Mouse (Mus musculus) adrenal gland, adult 8-10 months (tissue): ENCODE measurements around the gene Rho. TPM values are rescaled to one million over a fixed set of nuclear protein-coding genes. Genes with fewer than 3 reads are reported as not detected.

ENCODE experiments used
- DNase-seq: peaks from one replicate; pipeline ENCODE4 v3.0.0; 2022
- total RNA-seq, 4 experiments: library from RNA; stranded (reverse); gene quantifications; 2 replicates each; pipeline ENCODE4 v1.2.4; 2022

Gene Rho
- total RNA-seq, 4 experiments from 2014 or later = 0.52 to 1.9 (median 1.2) TPM

DNA sequence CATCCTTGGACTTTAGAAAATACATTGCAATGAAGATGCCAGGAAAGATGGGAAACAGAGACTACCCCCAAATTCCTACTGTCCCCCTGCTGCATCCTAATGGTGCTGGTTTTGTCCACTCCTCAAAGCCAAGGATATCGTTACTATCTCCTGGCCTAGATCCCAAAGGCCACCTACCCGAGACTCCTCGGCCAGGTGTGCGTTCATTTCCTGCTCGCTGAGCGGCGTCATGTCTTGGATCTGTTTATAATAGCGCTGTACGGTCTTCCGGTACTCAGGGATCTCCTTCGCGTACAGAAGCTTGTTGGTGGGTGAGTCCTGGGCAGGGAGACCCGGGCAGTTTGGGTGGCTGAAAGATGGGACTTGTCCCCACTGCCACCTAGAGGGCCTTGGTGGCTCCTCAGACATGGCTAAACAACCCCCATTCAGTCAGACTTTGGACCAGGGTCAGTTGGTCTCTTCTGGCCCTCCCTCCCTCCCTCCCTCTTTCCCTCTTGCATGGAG is 24.9 kb downstream of the Rho start:
- DNase-seq = no peak

DNA sequence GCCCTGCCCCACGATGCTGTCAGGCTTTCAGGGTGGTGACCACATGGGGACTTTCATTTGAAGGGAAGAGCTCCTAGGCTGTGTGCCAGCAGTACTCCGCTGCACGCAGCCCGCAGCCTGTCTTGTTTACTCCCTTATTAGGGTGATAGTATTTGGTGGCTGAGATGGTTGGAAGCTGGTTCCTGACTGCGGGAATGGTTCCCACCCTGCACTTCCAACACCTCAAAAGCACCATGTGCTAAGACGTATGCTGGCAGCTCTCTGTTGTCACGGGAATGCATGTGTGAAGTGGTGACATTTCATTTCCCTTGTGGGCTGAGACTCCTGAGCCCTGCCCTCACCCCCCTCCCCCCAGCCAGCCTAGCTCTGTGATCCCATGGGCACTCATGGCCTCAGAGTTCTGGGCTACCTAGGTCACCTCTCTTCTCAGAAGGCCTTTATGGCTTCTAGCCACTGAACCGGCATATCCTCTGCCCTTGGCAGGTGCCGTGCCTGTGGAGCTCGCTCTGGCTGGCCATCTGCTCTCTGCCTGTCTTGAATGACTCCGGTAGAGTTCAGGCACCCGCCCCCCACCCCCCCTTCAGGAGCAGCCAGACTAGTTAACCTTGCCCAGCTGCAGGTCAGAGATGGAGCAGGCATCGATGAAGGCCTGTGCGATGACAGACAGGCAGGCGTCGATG is 25.5 kb downstream of the Rho start:
- no peak for DNase-seq

DNA sequence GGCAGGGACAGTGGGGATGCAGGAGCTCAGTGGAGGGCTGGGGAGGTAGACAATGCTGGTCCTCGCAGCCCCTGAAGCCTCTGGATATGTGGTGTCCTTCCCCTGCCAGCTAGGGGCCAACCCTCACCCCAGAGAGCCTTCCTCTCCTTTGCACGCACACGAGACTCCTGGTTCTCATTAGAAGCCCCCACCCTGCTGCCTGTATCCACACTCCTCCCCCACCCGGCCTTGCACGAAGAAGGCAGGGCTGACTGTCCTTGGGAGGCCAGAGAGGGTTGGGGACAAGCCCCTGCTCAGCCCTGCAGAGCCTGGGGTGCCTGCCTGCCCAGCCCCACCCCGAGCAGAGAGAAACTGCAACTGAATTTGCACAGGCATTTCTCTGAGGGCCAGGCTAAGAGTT is 26.1 kb downstream of the Rho start:
- no peak for DNase-seq

DNA sequence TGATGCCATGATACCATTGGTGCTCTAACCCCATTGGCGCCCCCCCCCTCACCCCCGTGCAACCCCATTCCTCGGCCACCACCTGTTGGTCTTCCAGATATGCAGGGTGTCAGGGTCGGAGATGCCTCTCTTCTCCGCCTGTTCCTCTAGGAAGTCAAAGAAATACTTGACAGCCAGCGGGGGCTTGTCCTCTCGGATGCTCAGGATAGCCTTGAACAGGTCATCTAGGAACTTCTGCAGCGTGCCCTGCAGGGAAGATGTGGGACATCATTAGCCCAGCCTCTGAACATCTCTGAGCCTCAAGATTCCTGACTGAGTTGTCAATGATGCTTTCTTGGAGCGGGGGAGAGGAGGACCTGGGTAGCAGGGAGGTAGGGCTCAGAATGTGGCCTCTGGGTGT is 26.9 kb downstream of the Rho start:
- no peak for DNase-seq

DNA sequence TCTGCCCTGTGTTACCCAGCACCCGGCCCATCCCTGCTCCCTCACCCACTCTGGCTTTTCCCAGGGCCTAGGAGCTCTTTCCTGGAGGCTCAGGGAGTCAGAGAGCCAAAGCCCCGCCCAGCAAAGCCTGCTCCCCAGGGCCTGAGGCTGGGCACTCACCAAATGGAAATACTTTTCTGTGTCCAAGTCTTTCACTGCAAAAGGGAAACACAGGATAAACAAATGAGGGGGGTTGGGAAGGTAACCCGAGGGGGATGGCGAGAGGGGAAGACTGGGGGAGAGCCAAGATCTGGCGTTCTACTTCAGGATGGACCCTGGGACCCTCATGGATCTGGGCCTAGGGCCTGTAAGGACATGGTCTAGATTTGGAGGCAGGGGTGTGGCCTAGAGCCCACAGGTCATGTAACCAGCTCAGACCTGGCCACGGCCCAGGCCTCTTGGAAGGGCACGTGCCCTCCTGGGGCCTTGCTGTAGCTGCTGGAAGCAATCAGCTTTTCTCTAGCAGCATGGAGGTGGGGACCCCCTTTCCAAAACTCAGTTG is 27.7 kb downstream of the Rho start:
- peak; percentile 81 for DNase-seq

DNA sequence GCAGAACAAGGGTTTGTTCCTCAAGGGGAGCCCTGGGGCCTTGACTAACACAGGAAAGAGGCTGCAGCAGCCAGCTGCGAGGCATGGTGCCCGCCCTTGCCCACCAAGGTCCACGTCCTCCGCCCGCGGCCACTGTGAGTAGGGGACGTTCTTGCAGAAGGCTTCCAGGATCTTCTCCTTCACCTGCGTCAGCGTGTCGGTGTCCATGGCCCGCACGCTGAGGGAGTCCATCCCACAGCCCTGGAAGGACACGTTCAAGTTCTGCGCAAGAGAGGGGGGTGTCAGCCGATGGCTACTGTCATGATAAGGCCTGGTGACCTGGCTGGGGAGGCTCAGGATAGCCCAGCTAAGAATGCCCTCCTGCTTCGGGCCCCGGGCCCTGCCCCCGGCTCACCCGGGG is 28.8 kb downstream of the Rho start:
- DNase-seq = no peak

DNA sequence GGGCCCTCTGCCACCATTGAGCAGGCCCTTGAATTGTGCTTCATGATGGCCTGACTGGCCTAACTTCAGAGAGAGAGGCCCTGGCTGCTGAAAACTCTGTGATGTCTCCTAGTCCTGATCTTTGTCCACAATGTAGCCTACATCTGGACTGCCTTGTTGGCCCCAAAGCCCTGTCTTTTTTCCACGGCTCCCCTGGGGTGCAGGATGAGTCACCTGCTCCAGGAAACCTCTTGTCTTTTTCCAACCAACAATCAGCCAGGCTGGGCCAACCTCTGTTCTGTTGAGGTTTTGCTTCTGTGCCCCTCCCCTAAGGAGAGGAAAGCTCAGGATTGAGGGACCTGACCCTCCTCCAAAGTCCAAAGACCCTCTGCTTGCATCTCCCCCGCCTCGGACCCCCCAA is 30.2 kb downstream of the Rho start:
- no peak for DNase-seq

DNA sequence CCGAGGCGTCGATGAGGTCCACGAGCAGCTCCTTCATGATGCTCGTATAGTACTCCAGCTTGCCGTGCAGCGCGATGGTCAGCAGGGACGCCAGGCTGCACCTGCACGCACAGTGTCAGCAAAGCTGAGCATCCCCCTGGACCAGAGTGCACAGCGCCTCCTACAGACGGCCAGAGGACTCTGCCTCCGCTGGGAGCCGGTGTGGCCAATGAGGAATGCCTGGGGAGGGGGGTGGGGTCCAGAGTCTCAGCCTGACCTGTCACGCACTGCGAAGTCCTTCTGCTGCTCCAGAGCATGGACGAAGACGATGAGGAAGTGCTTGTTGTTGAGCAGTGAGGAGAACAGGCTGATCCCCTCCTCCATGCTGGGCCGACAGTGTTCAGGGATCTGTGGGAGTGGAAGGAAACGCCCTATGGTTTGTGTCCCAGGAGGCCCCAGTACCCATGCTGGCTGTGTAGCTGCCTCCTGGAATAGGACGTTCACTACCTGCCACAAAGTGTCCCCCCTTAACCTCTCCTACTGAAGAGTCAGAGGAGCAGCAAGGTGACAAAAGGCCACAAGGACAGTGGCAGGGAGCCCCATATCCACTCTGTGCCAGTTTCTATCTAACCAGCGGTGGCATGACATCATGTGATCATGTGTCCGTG is 31.0 kb downstream of the Rho start:
- no peak for DNase-seq

DNA sequence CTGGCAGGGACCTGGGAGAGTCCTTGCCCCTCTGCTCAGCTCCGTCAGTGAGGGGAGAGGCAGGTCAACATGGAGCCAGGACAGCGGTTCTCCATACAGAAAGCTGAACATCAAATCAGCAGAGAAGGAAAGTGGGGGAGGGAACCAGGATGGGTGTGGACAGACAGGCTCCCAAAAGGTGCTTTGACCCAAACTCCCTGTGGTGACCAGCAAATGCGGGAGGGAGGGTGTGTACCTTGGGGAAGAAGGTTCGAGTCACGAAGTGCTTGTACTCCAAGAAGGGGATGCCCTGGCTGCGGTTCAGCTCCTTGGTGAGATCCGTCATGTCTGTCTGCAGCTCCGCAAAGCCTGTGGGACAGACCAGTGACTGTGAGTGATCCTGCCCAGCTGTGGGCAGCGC is 32.1 kb downstream of the Rho start:
- DNase-seq = no peak

DNA sequence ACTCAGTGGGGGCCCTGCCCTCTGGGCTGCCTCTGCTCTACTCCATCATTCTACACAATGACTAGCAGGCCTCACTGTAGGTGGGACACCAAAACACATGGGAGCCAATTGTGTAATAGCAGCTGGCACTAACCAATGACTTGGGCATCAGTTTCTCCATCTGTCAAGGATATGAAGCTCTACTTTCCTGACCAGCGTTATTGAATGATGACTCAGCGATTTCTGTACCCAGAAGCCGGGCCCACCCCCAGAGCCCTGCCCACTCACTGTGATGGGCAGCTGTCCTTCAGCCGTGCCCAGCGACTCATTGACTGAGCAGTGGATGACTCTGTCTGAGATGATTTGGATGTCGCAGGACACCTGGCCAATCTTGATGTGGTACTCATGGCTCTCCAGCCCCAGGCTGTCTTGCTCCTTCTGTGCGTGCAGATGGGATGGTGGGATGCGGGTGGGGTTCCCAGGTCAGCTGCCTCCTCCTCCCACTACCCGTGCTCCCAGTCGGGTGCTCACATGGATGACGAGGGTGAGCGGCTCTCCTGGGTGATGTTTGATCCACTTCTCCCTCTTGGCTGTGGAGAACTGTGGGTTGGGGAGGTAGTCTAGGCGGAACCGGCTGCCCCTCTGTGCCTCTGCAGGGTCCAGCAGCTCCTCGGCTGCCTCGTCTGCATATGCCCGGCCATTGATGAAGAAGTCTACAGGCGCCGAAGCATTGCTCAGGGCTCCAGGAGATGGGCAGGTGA is 34.8 kb downstream of the Rho start:
- DNase-seq = no peak

DNA sequence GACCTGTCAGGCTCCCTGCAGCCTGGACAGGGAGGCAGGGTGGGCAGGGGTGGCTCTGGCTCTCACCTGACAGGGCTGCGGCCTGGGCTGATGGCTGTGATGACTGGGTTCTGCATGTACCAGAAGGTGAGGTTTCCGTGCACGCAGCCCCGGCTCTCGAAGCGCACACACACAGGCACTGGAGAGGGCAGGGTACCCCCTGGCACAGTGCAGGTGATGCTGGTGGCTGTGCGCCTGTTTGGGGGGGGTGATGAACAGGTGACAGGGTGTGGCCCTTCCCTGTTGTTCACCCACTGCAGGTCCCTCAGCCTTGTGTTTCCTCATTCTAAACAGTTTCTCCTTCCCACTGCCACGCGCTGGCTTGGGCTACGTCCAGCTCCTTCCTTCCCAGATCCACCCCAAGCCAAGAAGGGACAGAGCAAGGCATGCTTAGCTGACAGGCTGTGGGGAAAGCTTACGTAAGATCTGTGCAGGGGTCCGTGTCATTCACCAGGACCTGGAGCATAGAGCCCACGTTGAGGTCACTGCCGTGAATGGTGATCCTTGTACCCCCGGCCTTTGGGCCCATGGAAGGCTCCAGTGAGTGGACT is 35.8 kb downstream of the Rho start:
- no peak for DNase-seq

DNA sequence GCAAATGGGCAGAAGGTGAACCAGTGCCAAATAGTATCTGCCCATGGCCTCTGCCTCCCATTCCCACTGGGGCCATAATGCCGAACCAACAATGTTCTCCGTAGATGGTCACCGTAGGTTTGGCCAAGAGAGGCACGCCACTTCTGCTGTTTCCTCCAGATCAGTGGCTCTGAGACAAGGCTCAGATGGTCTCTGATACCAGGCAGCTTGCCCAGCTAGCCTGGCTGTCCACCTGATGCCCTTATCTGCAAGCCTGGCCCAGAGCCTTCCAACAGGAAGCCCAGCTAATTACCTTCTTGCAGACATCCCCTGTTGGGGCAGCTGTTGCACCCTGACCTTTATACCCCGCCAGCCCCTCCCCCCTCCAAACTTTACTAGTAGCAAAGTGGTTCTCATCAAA is 36.5 kb downstream of the Rho start:
- no peak for DNase-seq

DNA sequence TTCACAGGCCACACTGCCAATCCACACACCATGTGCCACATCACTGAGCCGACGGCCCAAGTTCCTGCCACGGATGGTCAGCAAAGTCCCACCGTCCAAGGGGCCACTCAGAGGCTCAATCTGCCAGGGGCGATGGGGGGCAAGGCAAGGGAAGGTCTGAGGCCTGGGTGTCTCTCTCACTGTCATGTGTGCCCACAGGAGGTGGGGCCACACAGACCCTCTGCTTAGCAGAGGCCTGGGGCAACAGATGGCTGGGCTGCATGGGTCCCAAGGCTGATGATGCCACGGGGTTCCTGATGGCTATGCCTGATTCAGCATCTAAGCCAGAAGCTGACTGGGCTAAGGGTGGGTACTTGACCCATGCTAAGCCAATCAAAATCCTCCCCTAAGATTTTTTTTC is 37.2 kb downstream of the Rho start:
- DNase-seq = no peak

DNA sequence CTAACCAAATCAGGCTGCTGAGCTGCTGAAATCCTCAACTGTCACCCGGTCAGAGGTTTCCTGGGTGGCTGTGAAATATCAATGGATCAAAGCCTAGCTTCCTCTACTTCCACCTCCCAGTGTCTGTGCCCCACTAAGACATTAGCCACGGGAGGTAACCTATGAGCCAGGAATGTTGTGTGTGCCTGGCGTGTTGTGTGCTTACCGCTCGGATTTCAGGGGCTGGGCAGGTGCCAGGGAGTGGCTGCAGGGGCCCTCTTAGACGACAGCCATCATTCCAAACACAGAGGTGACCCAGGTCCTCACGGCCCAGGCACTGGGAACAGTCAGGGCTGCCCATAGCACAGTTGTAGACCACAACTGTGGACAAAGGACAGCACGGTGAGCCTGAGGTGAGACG is 37.6 kb downstream of the Rho start:
- DNase-seq = no peak

DNA sequence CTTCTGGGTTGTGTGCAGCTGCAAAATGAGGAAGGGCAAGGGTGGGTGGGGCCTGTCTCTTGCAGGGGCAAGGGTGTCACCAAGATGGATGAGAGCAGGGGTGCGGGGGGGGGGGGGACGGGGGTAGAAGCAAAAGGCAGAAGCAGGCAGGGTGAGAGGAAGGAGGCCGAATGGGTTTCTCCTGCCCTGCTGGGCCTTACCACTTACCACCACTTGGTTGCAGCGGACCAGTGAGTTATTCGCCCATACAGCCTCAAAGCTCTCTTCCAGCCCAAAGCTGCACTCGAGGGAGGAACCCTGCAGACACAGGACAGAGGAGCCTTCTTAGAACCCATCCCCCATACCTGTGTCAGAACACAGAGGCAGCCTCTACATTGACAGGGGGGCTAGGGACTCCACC is 38.4 kb downstream of the Rho start:
- DNase-seq = no peak

DNA sequence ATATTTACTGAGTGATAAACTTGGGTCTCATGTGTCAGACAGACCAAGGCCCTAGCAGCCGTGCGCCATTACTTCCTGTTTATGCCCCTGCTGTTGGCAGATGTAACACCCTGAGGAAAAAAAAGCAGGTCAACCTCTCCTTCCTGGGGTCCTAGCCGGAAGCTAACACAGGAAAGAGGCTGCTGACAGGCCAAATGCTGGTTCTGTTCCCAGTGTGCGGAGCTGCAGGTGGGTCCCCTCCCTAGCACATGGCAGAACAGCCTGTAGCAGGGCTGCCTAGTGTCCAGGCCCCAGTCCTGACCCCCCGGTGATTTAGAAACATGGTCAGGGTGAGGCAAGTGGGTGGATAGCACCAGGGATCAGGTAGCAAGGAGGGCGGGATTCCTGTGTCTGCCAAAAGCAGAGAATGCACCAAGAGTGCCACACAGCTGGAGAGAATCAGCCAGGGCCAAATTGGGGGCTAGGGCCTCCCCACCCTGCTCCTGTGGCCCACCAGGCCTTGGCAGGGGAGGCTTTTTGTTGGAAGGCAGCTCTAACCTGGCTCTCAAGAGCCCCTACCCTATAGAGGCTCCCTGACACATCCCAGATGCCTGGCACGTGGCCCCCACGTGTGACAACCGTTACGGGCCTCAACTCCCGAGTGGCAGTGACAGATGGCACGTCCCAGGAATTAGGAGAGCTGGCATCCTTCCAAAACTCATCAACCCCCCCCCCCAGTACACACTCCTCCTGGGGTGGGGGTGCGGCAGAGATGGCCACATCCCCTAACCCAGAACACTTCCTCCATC is 39.9 kb downstream of the Rho start:
- DNase-seq = no peak

DNA sequence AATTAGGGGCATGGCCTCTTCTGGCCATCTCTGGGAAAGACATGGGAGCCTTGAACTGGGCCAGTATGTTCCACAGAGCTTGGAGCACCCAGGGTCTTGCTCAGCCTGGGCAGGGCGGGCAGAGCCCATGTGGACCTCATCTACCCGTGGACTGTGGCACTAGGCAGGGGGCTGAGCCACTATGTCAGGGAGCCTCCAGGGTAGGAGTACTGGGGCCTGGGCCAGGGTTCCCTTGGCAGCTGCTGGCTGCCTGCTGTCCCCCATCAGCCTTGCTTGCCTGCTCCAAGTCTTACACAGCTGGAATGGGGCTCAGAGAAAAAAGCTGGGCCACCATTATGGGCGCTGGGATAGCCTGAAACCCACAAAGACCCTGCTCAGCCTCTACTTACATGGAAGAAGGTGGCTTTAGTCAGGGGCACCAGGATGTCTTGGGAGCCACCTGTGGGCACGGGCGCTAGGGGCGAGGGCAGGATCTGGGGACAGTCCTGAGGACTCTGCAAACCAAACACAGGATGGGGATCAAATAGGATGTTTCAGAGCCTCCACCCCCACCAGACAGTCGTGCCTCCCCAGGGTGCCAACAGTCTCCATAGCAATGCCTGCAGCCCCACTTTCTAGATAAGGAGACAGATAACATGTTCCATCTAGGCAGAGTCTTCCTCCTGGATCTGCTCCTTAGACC is 40.7 kb downstream of the Rho start:
- DNase-seq = no peak

DNA sequence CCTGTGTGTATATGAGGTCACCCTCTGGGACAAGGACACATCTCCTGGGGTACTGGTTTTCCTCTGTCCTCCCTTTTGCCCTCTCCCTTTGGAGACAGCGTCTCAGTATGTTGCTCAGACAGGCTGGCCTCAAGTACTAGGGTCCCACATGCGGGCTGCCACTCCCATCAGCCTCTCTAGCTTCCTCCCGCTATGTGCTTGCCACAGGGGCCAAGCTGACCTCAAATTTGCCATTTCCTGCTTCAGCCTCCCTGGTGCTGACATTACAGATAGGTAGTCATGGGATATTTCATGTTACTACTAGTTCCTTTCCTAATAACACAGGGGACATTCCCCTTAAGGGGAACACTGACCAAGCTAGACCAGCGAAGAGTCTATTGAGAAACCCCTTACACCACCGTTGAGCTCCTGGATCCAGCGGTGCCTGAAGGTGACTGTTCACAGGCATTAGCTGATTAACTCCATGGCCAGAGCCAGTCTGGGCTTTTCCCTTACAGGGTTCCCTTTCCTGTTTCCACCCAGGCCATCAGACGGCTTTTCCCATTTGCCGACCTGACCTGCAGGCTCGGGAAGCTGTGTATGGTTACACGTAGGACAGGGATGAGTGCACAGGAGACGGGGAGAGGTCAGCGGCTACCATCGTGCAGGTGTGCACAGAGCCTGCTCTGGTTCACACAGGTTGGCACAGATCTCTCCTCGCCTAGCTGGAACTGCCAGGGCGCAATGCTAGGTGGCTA is 41.8 kb downstream of the Rho start:
- no peak for DNase-seq

DNA sequence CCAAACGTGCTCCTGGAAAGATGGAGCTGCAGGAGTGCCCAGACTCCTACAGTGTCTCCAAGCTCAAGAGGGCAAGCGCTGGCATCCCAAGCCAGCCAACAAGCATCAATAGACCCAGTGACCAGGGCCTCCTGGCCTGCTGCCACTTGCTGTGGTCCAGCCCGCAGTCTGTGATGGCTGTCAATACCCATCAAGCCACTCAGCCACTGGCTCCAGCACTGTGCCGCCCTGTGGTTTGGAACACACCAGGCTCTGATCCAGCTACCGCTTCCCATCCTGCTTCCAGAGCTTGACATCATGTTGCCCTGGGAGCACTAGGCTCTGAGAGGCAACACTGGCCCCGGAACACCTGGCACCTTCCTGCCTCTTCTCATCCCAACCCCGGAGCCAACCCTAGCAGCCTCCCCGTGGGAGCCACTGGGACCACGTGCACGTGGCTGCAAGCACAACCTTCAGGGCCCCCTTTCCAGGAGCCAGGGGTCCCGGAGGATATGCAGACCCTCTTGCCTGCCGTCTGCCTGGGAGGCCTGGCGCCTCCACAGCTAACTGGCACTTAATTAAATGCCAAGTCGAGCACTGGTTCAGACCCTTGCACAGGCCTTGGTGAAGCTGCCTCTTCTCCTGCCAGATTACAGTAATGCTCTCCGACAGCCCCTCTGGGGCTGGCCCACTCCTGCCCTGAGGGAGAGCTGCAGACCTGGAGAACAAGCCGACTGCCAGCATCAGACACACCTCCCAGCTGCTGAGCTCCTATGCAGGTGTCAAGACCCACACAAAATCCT is 42.5 kb downstream of the Rho start:
- DNase-seq = no peak

DNA sequence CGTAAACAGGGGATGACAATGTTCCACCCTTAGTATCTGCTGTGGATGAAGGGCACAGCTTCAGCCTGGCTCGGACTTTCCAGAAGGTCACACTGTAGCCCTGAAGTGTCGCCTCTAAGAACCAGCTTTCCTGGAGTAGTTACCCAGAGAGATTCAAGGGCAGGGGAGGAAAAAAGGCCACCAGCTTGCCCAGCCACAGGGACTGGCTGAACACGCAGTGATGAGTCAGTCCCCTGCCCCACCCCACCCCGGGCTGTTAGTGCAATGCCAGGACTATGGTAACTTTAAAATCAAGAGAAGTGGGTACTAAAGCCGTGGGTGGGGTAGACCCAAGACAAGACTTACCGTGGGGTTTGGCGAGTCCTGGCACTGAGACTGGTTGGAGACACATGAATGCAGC is 44.1 kb downstream of the Rho start:
- peak; percentile 76 for DNase-seq
